Mouse (Mus musculus) lung, embryonic 15.5 days (tissue): Measurements from ENCODE around the gene Ndst2. TPM values are rescaled to one million over a fixed set of nuclear protein-coding genes. Genes with fewer than 3 reads are reported as not detected.

Experiments
- ATAC-seq: fragments of 200-750 bp; cut with Nextera tagmentation; 2 replicates; pipeline ENCODE4 v1.8.0; 2017; ENCODE audit warnings: moderate number of reproducible peaks, borderline replicate concordance; ENCODE audit not compliant: low FRiP score, low TSS enrichment; ENCODE audit errors: extremely low read depth
- H3K27ac ChIP-seq: fragments of 300-500 bp; sonication (generic); 2 replicates; pipeline ENCODE4 v1.5.1; 2015; ENCODE audit warnings: moderate library complexity, mild to moderate bottlenecking, inconsistent platforms
- H3K27me3 ChIP-seq: fragments of 300-500 bp; sonication (generic); 2 replicates; pipeline ENCODE4 v1.6.1; 2015; ENCODE audit warnings: inconsistent platforms
- H3K36me3 ChIP-seq: fragments of 300-500 bp; sonication (generic); 2 replicates; pipeline ENCODE4 v1.6.1; 2015; ENCODE audit warnings: inconsistent platforms
- H3K4me1 ChIP-seq: fragments of 300-500 bp; sonication (generic); 2 replicates; pipeline ENCODE4 v1.6.1; 2015; ENCODE audit warnings: inconsistent platforms
- H3K4me2 ChIP-seq: fragments of 300-500 bp; sonication (generic); 2 replicates; pipeline ENCODE4 v1.6.1; 2015; ENCODE audit warnings: inconsistent platforms, mild to moderate bottlenecking, moderate library complexity
- H3K4me3 ChIP-seq: fragments of 300-500 bp; sonication (generic); 2 replicates; pipeline ENCODE4 v1.5.1; 2015; ENCODE audit warnings: mild to moderate bottlenecking, inconsistent platforms
- H3K9ac ChIP-seq: fragments of 300-500 bp; sonication (generic); 2 replicates; pipeline ENCODE4 v1.6.1; 2015; ENCODE audit warnings: inconsistent platforms
- H3K9me3 ChIP-seq: fragments of 300-500 bp; sonication (generic); 2 replicates; pipeline ENCODE4 v1.6.1; 2016; ENCODE audit warnings: inconsistent platforms
- WGBS: fragments of 180-500 bp; shearing (Covaris S2); methylation state at CpG from one replicate; pipeline ENCODE4 v1.1.7; 2015; 5-methylcytosine and 5-hydroxymethylcytosine counted together
- polyA plus RNA-seq: library from polyadenylated mRNA; unstranded; fragments of >200 nt; fragmentation: Nextera tagmentation; extraction: Ambion mirVana; gene quantifications from 2 replicates; pipeline ENCODE4 v1.2.1, GENCODE M21; 2015

The Ndst2 gene
- polyA plus RNA-seq, 1 experiment from 2014 or later = 26.9 TPM

GRCm38 (mm10) chr14:20764942-20765341 is 30.6 kb upstream of the Ndst2 start:
- Histone ChIP-seq H3K9ac (no peak overlapping the region), H3K9me3 (no peaks in the 10 kb centered on the region), H3K4me2 (no peak overlapping the region), H3K27me3 (no peaks in the 10 kb centered on the region), H3K36me3 (peaks cover 58% of the 10 kb centered on the region), H3K4me3 (no peak overlapping the region), H3K4me1 (peaks cover 11% of the 10 kb centered on the region), H3K27ac (no peak overlapping the region)
- ATAC-seq = no peak
- WGBS = 82% methylated on average over 5 of the region's 5 CpGs

- Histone ChIP-seq H3K27ac (no peak overlapping the region), H3K36me3 (peaks cover 83% of the 10 kb centered on the region)
- no peak for ATAC-seq
Measured at GRCm38 (mm10) chr14:20758768-20759435, 24.5 kb upstream of the Ndst2 start.

GRCm38 (mm10) chr14:20757370-20757907 is 23.1 kb upstream of the Ndst2 start:
- 0 out of 2 replicates have a peak, but pooled peaks have one; percentile 27 for ATAC-seq
- H3K4me3 ChIP-seq = no peak overlapping the region
- 85% methylated on average over 22 of the region's 22 CpGs for WGBS
- no peak overlapping the region for H3K4me2 ChIP-seq
- H3K27me3 ChIP-seq = no peaks in the 10 kb centered on the region
- no peaks in the 10 kb centered on the region for H3K4me1 ChIP-seq
- no peak overlapping the region for H3K27ac ChIP-seq
- no peak overlapping the region for H3K9ac ChIP-seq
- peaks cover 70% of the 10 kb centered on the region for H3K36me3 ChIP-seq
- H3K9me3 ChIP-seq = no peaks in the 10 kb centered on the region

More at GRCm38 (mm10) chr14:20758768-20759435, 24.5 kb upstream of the Ndst2 start:
- Histone ChIP-seq H3K4me3 (no peak overlapping the region), H3K4me1 (no peaks in the 10 kb centered on the region), H3K9ac (no peak overlapping the region), H3K27me3 (no peaks in the 10 kb centered on the region), H3K4me2 (no peak overlapping the region), H3K9me3 (no peaks in the 10 kb centered on the region)
- 67% methylated on average over 8 of the region's 8 CpGs for WGBS

GRCm38 (mm10) chr14:20753792-20754191 is 19.4 kb upstream of the Ndst2 start:
- no peak overlapping the region for H3K4me2 ChIP-seq
- ATAC-seq = no peak

GRCm38 (mm10) chr14:20750503-20750902 is 16.1 kb upstream of the Ndst2 start:
- Histone ChIP-seq H3K9me3 (no peaks in the 10 kb centered on the region), H3K4me3 (no peak overlapping the region), H3K4me2 (no peak overlapping the region), H3K27me3 (no peaks in the 10 kb centered on the region), H3K9ac (no peak overlapping the region), H3K36me3 (peaks cover 14% of the 10 kb centered on the region; the same call in 1 of the 2 replicates), H3K4me1 (no peaks in the 10 kb centered on the region), H3K27ac (no peak overlapping the region)
- ATAC-seq = no peak
- WGBS = 81% methylated on average over 5 of the region's 5 CpGs

More at GRCm38 (mm10) chr14:20753792-20754191, 19.4 kb upstream of the Ndst2 start:
- H3K27ac ChIP-seq = no peak overlapping the region
- 73% methylated on average over 3 of the region's 3 CpGs for WGBS
- no peak overlapping the region for H3K4me3 ChIP-seq
- H3K9me3 ChIP-seq = no peaks in the 10 kb centered on the region
- no peak overlapping the region for H3K9ac ChIP-seq
- no peaks in the 10 kb centered on the region for H3K4me1 ChIP-seq
- no peaks in the 10 kb centered on the region for H3K27me3 ChIP-seq
- H3K36me3 ChIP-seq = peaks cover 36% of the 10 kb centered on the region

GRCm38 (mm10) chr14:20749494-20750051 is 15.2 kb upstream of the Ndst2 start:
- Histone ChIP-seq H3K36me3 (peaks cover 8% of the 10 kb centered on the region; the same call in 1 of the 2 replicates), H3K9me3 (no peaks in the 10 kb centered on the region), H3K4me2 (no peak overlapping the region), H3K27ac (no peak overlapping the region), H3K4me1 (no peaks in the 10 kb centered on the region), H3K27me3 (no peaks in the 10 kb centered on the region), H3K9ac (no peak overlapping the region), H3K4me3 (no peak overlapping the region)
- WGBS = 84% methylated on average over 4 of the region's 4 CpGs
- no peak for ATAC-seq

- no peak for ATAC-seq
- Histone ChIP-seq H3K36me3 (0 out of 2 replicates have a peak, but pooled peaks cover 11% of the 10 kb centered on the region), H3K9ac (no peak overlapping the region), H3K4me2 (no peak overlapping the region), H3K9me3 (no peaks in the 10 kb centered on the region), H3K4me3 (no peak overlapping the region), H3K4me1 (no peaks in the 10 kb centered on the region), H3K27me3 (no peaks in the 10 kb centered on the region), H3K27ac (no peak overlapping the region)
- WGBS = 63% methylated on average over 4 of the region's 4 CpGs
Measured at GRCm38 (mm10) chr14:20748388-20748787, 14.0 kb upstream of the Ndst2 start.

GRCm38 (mm10) chr14:20746935-20747334 is 12.6 kb upstream of the Ndst2 start:
- no peaks in the 10 kb centered on the region for H3K4me1 ChIP-seq
- 64% methylated on average over 3 of the region's 3 CpGs for WGBS
- H3K9ac ChIP-seq = no peak overlapping the region
- no peaks in the 10 kb centered on the region for H3K27me3 ChIP-seq
- H3K36me3 ChIP-seq = 0 out of 2 replicates have a peak, but pooled peaks cover 15% of the 10 kb centered on the region
- H3K27ac ChIP-seq = no peak overlapping the region
- no peaks in the 10 kb centered on the region for H3K9me3 ChIP-seq
- ATAC-seq = no peak
- H3K4me2 ChIP-seq = no peak overlapping the region
- H3K4me3 ChIP-seq = no peak overlapping the region

GRCm38 (mm10) chr14:20743614-20744013 is 9.3 kb upstream of the Ndst2 start:
- no peak overlapping the region for H3K4me2 ChIP-seq
- no peak overlapping the region for H3K9ac ChIP-seq
- 58% methylated on average over 3 of the region's 3 CpGs for WGBS
- no peak overlapping the region for H3K4me3 ChIP-seq
- no peak for ATAC-seq
- H3K27me3 ChIP-seq = no peaks in the 10 kb centered on the region
- peaks cover 32% of the 10 kb centered on the region; the same call in 1 of the 2 replicates for H3K36me3 ChIP-seq
- H3K9me3 ChIP-seq = no peaks in the 10 kb centered on the region
- H3K27ac ChIP-seq = no peak overlapping the region
- H3K4me1 ChIP-seq = no peaks in the 10 kb centered on the region

- no peak overlapping the region for H3K9ac ChIP-seq
- H3K4me3 ChIP-seq = no peak overlapping the region
- WGBS = 84% methylated on average over 9 of the region's 9 CpGs
- H3K9me3 ChIP-seq = no peaks in the 10 kb centered on the region
- H3K4me2 ChIP-seq = no peak overlapping the region
- no peaks in the 10 kb centered on the region for H3K4me1 ChIP-seq
- no peaks in the 10 kb centered on the region for H3K27me3 ChIP-seq
- no peak for ATAC-seq
- peaks cover 35% of the 10 kb centered on the region for H3K36me3 ChIP-seq
- no peak overlapping the region for H3K27ac ChIP-seq
Measured at GRCm38 (mm10) chr14:20741301-20741700, 6.9 kb upstream of the Ndst2 start.

- H3K36me3 ChIP-seq = peaks cover 35% of the 10 kb centered on the region
- WGBS = 81% methylated on average over 8 of the region's 8 CpGs
- ATAC-seq = no peak
- no peaks in the 10 kb centered on the region for H3K27me3 ChIP-seq
- H3K4me3 ChIP-seq = no peak overlapping the region
- H3K9ac ChIP-seq = no peak overlapping the region
- H3K9me3 ChIP-seq = no peaks in the 10 kb centered on the region
- H3K27ac ChIP-seq = no peak overlapping the region
- peaks cover 13% of the 10 kb centered on the region for H3K4me1 ChIP-seq
- no peak overlapping the region for H3K4me2 ChIP-seq
Measured at GRCm38 (mm10) chr14:20738511-20738910, 4.1 kb upstream of the Ndst2 start.

GRCm38 (mm10) chr14:20737306-20737705 is 2.9 kb upstream of the Ndst2 start:
- no peaks in the 10 kb centered on the region for H3K27me3 ChIP-seq
- no peaks in the 10 kb centered on the region for H3K9me3 ChIP-seq
- peaks cover 23% of the 10 kb centered on the region for H3K4me1 ChIP-seq
- ATAC-seq = no peak
- no peak overlapping the region for H3K4me2 ChIP-seq
- H3K27ac ChIP-seq = no peak overlapping the region
- WGBS = 32% methylated on average over 14 of the region's 14 CpGs
- no peak overlapping the region for H3K4me3 ChIP-seq
- no peak overlapping the region for H3K9ac ChIP-seq
- H3K36me3 ChIP-seq = peaks cover 30% of the 10 kb centered on the region
